Mouse (Mus musculus) stomach, postnatal 0 days (tissue): ENCODE results near the gene Ap1g1.

Experiments
- CTCF ChIP-seq: IDR thresholded peaks from 2 replicates; pipeline ENCODE4 v1.5.1; 2016; ENCODE audit warnings: antibody characterized with exemption, low read depth, mild to moderate bottlenecking, moderate library complexity
- EP300 ChIP-seq: optimal IDR thresholded peaks from 2 replicates; pipeline ENCODE3; 2016; ENCODE audit warnings: antibody characterized with exemption

DNA sequence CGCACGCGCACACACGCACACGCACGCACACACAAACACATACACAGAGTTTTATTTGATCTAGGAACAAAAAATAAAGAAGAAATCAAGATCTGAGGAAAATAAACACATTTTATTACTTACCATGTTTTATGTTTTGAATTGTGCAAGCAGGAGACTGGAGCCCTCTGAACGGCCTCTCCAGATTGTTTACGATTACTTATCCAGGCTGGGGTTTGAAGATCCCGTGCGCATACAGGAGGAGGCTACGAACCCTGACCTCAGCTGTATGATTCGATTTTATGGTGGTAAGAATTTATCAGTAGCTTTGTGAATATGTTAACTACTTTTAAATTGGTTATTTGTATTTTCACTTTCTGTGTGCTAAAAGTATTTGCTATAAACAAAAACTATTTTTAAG, 117.0 kb downstream of the Ap1g1 start:
- TF ChIP-seq CTCF, result no peak
- no peak for TF ChIP-seq EP300
